Mouse (Mus musculus) gastrocnemius, adult 8-10 months (tissue): ENCODE measurements around the gene Stmnd1. TPM values are rescaled to one million over a fixed set of nuclear protein-coding genes. Genes with fewer than 3 reads are reported as not detected.
"Not testable (repeated sequence)": the region's sequence is repeated elsewhere in the genome, so short reads cannot be mapped to it uniquely, and the experiment has no call there.

Experiments
- DNase-seq, 2 experiments: peaks; one replicate each; pipeline ENCODE4 v3.0.0; 2022; ENCODE audit warnings: low spot score in 2 of 2
- total RNA-seq, 4 experiments: library from RNA; stranded (reverse); gene quantifications; 2 replicates each; pipeline ENCODE4 v1.2.4; 2022

The Stmnd1 gene
- total RNA-seq, 4 experiments from 2014 or later: 0.20 to 0.24 (median 0.21) TPM; not detected in 1

DNA sequence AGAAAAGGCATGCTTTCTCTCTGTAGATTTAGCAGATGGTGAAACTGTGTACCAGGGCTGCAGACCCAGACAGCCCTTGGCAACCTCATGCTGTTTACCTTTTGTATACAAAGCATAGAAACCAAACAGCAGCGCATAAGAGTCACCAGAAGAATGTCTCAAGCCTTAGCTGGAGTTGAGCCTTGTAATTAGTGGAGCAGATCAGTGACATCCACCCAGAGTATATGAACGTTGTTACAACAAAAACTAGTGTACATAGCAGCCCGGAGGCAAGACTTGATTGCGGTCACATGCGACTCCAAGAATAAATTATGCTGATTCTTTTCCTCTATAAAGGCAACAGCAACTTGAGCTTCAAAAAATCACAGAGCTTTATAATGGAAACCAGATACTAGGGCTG lies 14.9 kb downstream of the Stmnd1 start:
- DNase-seq: no peak

DNA sequence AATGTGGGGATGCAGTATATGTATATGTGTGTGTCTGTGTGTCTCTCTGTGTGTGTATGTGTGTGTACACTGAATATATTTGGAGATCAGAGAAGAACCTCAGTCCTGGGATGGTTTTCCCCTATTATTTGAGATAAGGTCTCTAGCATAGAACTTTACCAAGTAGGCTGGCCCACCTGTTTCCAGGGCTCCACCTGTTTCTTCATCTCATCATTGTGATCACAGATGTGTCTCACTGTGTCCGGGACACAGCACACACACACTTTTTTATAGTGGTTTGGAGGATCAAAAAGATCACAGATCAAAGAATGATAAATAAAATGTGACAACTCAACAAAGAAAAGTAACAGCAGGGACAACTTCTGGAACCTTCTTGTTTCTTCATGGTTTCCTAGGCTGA lies 17.0 kb downstream of the Stmnd1 start:
- DNase-seq: no peak

DNA sequence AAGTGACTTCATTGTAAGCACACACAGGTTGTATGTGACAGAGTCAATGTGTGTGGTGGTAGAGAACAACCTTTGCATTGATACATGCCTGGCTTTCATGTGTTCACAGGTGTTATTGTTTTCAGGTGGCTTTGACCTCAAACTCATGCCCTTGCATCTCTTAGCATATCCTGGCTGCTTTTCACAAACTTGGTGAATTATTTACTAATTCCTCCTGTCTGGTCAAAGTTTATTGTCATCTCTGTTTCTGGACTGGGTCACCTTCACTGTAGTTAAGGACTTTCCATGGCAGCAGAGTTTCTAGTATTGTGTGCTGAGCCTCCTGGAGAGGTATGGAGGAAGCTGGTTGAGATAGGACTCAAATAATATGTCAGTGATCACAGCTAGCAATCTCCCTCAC lies 20.8 kb downstream of the Stmnd1 start:
- DNase-seq: no peak

DNA sequence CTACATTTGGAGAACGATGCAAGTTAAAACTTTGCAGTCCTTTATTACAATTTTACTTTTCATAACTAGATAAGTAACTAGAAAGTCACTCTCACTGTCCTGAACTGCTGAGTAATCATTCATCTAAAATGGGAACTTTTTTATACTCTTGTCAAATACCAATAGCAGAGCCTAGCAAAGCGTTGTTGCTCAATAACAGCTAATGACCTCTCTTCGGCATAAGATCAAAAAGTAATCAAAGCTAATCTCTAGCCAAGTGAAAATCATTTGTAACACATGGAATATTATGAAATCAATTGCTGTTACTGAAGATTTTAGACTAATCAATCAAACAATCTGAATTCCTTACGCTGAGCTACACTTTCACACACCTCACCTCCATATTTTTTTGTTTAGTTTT lies 24.2 kb downstream of the Stmnd1 start:
- no peak for DNase-seq

DNA sequence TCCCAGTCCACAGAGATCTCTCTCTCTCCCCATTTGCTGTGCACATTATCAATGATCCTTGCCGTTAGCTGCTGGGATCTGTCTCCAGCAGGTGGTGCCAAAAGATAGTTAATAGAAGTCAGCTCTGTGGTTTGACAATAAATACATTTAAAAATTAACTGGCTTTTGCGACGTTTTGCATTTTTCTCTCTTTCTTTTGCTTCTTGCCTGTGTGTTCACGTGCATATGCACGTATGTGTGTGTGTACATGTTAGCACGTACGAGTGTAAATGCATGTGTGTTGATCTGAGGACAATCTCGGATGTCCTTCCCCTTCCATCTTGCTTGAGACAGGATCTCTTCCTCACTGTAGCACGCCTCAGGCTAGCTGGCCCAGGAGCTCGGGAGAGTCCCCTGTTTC lies 37.3 kb downstream of the Stmnd1 start:
- DNase-seq: peak in 1 of 2 experiments; percentile 7

DNA sequence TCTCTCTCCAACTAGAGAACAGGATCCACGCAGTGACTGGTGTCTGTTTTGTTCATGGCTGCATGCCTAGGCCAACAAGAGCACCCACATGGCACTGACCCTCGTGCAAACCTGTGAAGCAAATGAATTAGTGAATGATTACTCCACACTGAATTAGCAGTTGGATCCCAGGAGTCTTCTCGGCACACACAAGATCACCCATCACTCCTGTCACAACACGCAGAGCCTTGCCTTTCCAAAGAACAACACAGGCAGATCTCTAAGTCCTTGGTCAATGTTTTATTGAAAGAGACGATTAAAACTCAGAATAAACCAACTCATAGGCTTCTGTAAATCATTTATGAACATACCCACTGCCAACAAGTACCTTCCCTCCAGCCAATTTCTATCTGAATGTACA lies 39.7 kb downstream of the Stmnd1 start:
- DNase-seq: no peak

DNA sequence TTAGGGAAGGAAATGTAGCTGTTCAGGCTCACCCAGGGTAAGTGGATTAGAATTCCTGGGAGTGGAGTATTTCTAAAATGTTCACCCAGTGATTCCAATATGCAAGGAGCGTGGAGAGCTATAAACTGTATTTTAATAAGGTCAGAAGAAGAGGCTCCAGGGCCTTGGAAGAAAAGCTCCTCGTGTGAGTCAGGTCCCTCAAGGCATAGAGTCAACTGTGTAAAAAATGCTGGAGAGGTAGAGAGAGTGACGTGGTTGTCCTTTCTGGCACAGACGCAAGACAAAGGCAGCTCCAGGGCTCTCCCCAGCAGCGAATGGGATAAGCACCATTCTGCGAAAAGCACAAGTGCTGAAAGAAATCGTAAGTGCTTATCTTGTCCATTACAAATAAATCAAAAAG lies 41.6 kb downstream of the Stmnd1 start:
- DNase-seq: no peak

DNA sequence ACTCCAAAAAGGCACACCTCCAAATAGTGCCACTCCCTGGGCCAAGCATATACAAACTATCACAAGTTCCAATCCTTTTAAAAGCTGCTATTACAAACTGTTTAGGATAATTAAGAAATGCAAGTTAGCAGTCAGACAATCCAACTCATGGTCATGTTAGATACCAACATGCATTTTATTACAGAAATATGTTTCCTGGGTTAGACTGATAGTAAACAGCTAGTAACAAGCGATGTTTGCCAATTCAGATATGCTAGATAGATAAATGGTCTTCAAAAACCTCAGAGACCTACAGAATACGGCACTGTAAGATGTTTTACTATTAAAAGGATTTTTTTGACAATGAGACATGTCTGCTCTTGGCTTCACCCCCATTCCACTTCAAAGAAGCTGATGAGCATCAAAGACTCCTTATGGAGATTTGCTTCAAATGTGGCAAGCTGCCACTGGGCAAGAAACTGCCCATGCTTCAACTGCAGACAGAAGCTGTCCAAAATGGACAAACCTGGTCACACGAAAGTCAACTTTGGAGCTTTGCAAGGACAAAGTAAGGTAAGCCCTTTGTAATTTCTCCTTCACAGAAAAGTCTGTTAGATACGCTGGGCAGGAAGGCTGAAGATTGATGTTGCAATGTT lies 52.9 kb downstream of the Stmnd1 start:
- DNase-seq: no peak

DNA sequence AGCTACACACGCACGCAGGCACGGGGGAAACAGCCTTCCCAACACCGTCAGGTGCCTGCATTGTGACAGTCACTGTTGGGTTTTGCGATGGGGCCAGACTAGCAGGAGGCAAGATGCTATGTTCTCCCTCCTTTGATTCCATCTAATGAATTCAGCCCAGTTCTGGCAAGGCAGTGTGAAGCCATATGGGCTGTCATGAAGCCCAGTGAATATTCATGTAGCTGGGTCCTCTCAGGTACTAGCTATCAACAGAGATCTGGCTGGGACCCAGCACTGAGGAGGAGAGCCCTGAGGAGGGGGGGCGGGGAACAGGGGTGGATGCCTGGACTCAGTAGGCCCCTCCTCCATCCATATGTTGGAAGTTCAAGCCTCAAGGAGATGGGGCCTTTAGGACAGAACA lies 61.5 kb downstream of the Stmnd1 start:
- DNase-seq: no peak

DNA sequence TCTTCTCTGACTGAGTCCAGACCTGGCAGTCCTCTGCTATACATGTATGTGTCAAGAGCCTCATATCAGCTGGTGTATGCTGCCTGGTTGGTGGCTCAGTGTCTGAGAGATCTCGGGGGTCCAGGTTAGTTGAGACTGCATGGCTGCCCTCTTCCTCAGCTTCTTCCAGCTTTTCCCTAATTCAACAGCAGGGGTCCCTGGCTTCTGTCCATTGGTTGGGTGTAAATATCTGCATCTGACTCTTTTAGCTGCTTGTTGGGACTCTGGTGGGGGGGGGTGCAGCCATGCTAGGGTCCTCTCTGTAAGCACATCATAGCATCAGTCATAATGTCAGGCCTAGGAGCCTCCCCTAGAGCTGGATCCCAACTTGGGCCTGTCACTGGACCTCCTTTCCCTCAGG lies 62.8 kb downstream of the Stmnd1 start:
- not testable (repeated sequence) for DNase-seq

DNA sequence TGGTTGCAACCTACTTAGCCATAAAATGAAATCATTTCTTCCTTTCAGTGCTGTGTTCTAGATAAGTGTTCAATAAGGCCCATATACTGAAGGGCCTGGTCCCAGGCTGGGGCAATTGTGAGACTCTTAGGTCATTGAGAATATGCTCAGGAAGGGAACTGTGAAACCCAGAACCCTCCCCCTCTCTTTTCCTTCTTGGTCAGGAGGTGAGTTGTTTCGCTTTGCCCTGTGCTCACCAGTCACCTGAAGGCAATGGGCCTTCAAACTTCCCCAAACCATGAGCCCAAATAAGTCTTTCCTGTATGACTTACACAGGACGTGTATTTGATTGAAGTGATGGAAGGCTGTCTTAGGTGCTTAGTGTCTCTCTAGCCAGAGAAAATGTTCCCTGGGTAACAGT lies 64.3 kb downstream of the Stmnd1 start:
- DNase-seq: no peak

DNA sequence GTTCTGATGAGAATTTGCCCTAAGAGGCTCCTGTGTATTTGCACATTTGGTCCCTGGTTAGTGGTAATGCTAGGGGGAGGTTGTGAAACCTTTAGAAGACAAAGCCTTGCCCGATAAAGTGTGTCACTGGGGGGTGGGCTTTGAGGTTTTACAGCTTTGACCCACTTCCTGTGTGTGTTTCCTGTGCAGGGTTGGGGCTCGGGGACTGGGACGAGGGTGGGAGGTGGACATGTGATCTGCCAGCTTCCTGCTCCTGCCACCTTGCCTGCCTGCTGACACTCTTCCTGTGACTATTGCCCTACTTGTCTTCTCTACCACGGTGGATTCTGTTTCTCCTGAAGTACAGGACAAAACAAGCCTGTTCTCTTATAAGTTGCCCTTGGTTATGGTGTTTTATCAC lies 66.4 kb downstream of the Stmnd1 start:
- no peak for DNase-seq

DNA sequence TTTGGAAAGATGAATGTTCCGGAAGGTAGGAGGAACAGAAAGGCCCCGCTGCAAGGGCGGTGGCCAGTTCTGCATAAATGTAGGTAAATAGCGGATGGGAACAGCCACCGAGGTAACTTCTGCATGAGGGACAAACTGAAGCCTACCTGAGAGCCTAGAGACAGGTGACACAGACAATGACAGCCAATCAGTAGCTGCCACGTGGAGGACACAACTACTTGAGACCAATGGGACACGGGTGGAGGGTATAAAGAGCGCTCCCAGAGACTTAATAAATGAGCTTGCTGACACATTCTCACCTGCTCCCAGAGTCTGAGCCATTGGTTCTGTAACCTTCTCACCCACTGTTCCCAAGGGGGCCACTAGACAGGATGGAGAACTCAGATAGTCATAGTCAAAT lies 67.1 kb downstream of the Stmnd1 start:
- DNase-seq: no peak

DNA sequence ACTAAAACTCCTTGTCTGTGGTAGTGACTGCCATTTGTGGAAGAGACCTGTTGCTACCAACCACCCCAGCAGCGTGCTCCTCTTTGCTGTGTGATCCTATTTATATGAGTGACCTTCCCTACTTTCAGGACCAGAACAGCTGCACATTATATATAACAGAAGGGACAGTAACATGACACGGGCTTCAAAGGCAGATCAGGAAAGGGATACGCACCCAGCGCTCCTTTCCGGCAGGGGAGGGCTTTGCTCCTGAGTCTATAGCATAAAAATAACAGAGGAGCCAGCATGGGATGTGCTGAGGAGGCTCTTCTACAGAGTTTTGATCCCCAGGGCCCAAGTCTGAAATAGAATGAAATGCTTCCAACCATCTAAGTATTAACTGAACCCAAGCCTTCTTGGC lies 67.9 kb downstream of the Stmnd1 start:
- DNase-seq: peak; percentile 48 to 69

DNA sequence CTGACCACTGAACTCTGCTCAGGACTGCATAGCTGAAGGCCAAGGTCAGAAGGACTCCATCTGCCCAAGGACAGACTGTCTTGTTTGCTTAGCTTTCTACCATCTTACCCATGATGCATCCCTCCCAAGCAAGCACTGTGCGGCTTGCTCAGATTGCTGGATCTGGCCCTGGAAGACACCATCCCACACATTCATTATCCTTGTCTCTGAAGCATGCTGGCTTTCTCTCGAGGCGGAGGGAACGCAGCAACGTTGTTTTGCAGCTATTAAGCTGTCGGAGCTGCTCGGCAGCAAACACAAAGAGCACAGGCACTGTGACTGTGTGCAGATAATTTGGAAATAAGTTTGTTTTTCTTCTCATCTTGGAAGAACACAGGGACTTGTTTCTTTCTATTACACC lies 69.7 kb downstream of the Stmnd1 start:
- DNase-seq: no peak

DNA sequence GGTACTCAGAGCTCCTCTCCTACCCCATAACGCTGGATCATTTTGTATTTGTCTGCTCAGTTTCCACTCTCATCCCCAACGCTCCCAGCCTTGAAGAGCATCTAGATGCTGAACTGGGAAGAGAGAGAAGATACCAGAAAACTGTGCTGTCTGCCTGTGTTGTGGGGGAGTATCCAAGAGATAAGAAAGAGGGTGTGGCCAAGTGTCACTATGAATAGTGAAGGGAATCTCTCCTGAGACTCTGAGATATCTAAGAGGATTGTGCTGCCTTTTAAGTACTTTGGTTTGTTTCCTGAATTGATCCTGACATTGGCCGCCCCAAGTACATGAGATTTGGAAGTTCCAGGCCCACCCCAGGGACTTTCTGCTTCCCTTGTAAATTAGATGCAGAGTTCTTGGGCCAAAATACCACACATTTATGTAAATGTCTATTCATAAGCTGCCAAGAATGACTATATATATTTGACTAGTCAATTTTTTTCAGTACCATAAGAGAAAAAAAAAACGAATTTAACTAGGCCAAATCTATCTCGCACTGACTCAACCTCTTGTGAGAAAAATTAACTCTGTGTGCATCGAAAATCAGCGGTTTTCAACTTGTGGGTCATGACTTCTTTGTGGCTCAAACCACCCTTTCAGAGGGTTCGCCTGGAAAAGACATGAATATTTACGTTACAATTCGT lies 73.5 kb downstream of the Stmnd1 start:
- no peak for DNase-seq

DNA sequence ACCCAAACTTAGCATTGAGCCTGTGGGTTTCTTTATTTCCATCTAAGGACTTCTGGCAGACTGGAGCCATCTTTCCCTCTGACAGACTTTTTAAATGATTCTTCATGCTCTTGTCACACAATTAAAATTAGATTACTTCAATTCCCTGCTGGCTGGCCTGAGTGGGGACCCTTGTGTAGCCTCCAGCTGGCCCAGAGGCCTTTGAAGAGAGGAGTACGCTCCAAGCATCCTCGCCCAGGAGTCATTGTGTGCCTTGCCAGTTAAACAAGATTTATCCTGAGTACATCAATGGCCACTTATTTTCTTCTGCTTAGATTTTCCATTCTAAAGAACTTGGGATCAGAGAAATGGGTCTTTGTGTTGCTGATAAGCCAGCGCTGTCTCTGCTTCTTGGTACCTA lies 76.1 kb downstream of the Stmnd1 start:
- no peak for DNase-seq

Other genes with a start within 250 kb of the Stmnd1 start
- 100 to 1,000 TPM; 177 to 220 (median 196) TPM for gene Rbm24, start 144.7 kb downstream of the Stmnd1 start, total RNA-seq
- 100 to 1,000 TPM; 252 to 331 (median 305) TPM for gene Cap2, start 228.1 kb downstream of the Stmnd1 start, total RNA-seq